Mouse (Mus musculus) lung, postnatal 0 days (tissue): ENCODE measurements around the gene Ebf4. TPM values are rescaled to one million over a fixed set of nuclear protein-coding genes. Genes with fewer than 3 reads are reported as not detected.

ENCODE experiments used
- ATAC-seq: fragments of 200-750 bp; cut with Nextera tagmentation; 2 replicates; pipeline ENCODE4 v1.8.0; 2017; ENCODE audit warnings: moderate library complexity
- DNase-seq: peaks from one replicate; pipeline ENCODE4 v3.0.0-alpha.2; 2016; ENCODE audit warnings: low spot score
- H3K27ac ChIP-seq: fragments of 300-500 bp; sonication (generic); 2 replicates; pipeline ENCODE4 v1.5.1; 2014; ENCODE audit warnings: antibody characterized with exemption, mild to moderate bottlenecking, low read length, mixed read lengths
- H3K27me3 ChIP-seq: fragments of 300-500 bp; sonication (generic); replicated peaks from 2 replicates; pipeline ENCODE4 v1.6.1; 2014; ENCODE audit warnings: low read length, mixed read lengths; ENCODE audit not compliant: insufficient read depth
- H3K36me3 ChIP-seq: fragments of 300-500 bp; sonication (generic); 2 replicates; pipeline ENCODE4 v1.6.1; 2014; ENCODE audit warnings: low read length, mixed read lengths; ENCODE audit not compliant: insufficient read depth
- H3K4me1 ChIP-seq: fragments of 300-500 bp; sonication (generic); 2 replicates; pipeline ENCODE4 v1.6.1; 2014; ENCODE audit warnings: antibody characterized with exemption, low read depth, low read length, mixed read lengths; ENCODE audit not compliant: insufficient read depth
- H3K4me2 ChIP-seq: fragments of 300-500 bp; sonication (generic); replicated peaks from 2 replicates; pipeline ENCODE4 v1.6.1; 2014; ENCODE audit warnings: low read depth, mild to moderate bottlenecking, low read length, moderate library complexity, mixed read lengths
- H3K4me3 ChIP-seq: fragments of 300-500 bp; sonication (generic); 2 replicates; pipeline ENCODE4 v1.5.1; 2014; ENCODE audit warnings: low read depth, low read length
- H3K9ac ChIP-seq: fragments of 300-500 bp; sonication (generic); replicated peaks from 2 replicates; pipeline ENCODE4 v1.6.1; 2014; ENCODE audit warnings: low read depth, mild to moderate bottlenecking
- H3K9me3 ChIP-seq: fragments of 300-500 bp; sonication (generic); 2 replicates; pipeline ENCODE4 v1.6.1; 2016; ENCODE audit warnings: low read length, mixed read lengths
- CTCF ChIP-seq: IDR thresholded peaks from 2 replicates; pipeline ENCODE4 v1.5.1; 2016; ENCODE audit warnings: antibody characterized with exemption, mild to moderate bottlenecking
- EP300 ChIP-seq: IDR thresholded peaks from 2 replicates; pipeline ENCODE4 v1.6.1; 2016; ENCODE audit warnings: antibody characterized with exemption, mild to moderate bottlenecking, control low read depth
- WGBS: fragments of 180-500 bp; shearing (Covaris S2); extraction: QIAGEN DNeasy Blood & Tissue Kit; methylation state at CpG from one replicate; pipeline ENCODE4 v1.1.7; 2014; 5-methylcytosine and 5-hydroxymethylcytosine counted together
- polyA plus RNA-seq: library from polyadenylated mRNA; unstranded; fragments of >200 nt; fragmentation: Nextera tagmentation; extraction: Ambion mirVana; gene quantifications from 2 replicates; pipeline ENCODE4 v1.2.1, GENCODE M21; 2015

Gene Ebf4
- polyA plus RNA-seq, 1 experiment from 2014 or later = 0.88 TPM

GRCm38 (mm10) chr2:130398091-130398490 lies 103.1 kb downstream of the Ebf4 start:
- 11% methylated on average over 14 of the region's 14 CpGs for WGBS
- Histone ChIP-seq H3K4me2 (peak overlapping the region; percentile 90), H3K27ac (no peak overlapping the region), H3K9me3 (no peaks in the 10 kb centered on the region), H3K27me3 (no peaks in the 10 kb centered on the region), H3K4me1 (no peaks in the 10 kb centered on the region), H3K4me3 (peak overlapping the region; percentile 53; the same call in 1 of the 2 replicates), H3K9ac (no peak overlapping the region), H3K36me3 (no peaks in the 10 kb centered on the region)
- DNase-seq (no peak), ATAC-seq (no peak)
- TF ChIP-seq EP300 (no peak), CTCF (no peak)

- Histone ChIP-seq H3K27ac (no peak overlapping the region), H3K4me3 (no peak overlapping the region), H3K27me3 (no peaks in the 10 kb centered on the region), H3K9me3 (no peaks in the 10 kb centered on the region), H3K4me1 (no peaks in the 10 kb centered on the region), H3K4me2 (no peak overlapping the region), H3K36me3 (no peaks in the 10 kb centered on the region), H3K9ac (no peak overlapping the region)
- DNase-seq (no peak), ATAC-seq (no peak)
- TF ChIP-seq CTCF (no peak), EP300 (no peak)
- WGBS = 88% methylated on average over 1 of the region's 1 CpGs
Measured at GRCm38 (mm10) chr2:130400046-130400445, 105.1 kb downstream of the Ebf4 start.

GRCm38 (mm10) chr2:130401891-130402290 lies 106.9 kb downstream of the Ebf4 start:
- H3K4me3 ChIP-seq = no peak overlapping the region
- no peak overlapping the region for H3K4me2 ChIP-seq
- DNase-seq (no peak), ATAC-seq (no peak)
- TF ChIP-seq CTCF (no peak), EP300 (no peak)
- H3K27me3 ChIP-seq = no peaks in the 10 kb centered on the region
- 65% methylated on average over 4 of the region's 4 CpGs for WGBS
- no peak overlapping the region for H3K9ac ChIP-seq
- H3K9me3 ChIP-seq = no peaks in the 10 kb centered on the region
- no peaks in the 10 kb centered on the region for H3K36me3 ChIP-seq
- H3K27ac ChIP-seq = no peak overlapping the region
- H3K4me1 ChIP-seq = no peaks in the 10 kb centered on the region

- no peaks in the 10 kb centered on the region for H3K27me3 ChIP-seq
- no peaks in the 10 kb centered on the region for H3K36me3 ChIP-seq
- H3K4me1 ChIP-seq = no peaks in the 10 kb centered on the region
- H3K4me2 ChIP-seq = no peak within 1 kb of the TSS
- H3K4me3 ChIP-seq = no peak within 1 kb of the TSS
- DNase-seq (no peak), ATAC-seq (no peak)
- H3K9me3 ChIP-seq = no peaks in the 10 kb centered on the region
- WGBS = 92% methylated on average over 1 of the region's 1 CpGs
- H3K9ac ChIP-seq = no peak within 1 kb of the TSS
- H3K27ac ChIP-seq = no peak within 1 kb of the TSS
- TF ChIP-seq EP300 = no peak
- TF ChIP-seq CTCF = no peak
Measured at GRCm38 (mm10) chr2:130404939-130405338, 110.0 kb downstream of the Ebf4 start, which contains the start of the genes Gm28372 and 1700020A23Rik. TSS of gene Gm28372 (plus strand) at chr2:130405239. TSS of gene 1700020A23Rik (plus strand) at chr2:130405259.

GRCm38 (mm10) chr2:130406178-130406577 lies 111.2 kb downstream of the Ebf4 start, which contains the start of gene Tmem239:
TSS of gene Tmem239 (plus strand) at chr2:130406478.
- Histone ChIP-seq H3K9me3 (no peaks in the 10 kb centered on the region), H3K4me2 (no peak within 1 kb of the TSS), H3K27me3 (no peaks in the 10 kb centered on the region), H3K4me1 (no peaks in the 10 kb centered on the region), H3K9ac (no peak within 1 kb of the TSS), H3K36me3 (no peaks in the 10 kb centered on the region), H3K27ac (no peak within 1 kb of the TSS), H3K4me3 (no peak within 1 kb of the TSS)
- 86% methylated on average over 2 of the region's 2 CpGs for WGBS
- DNase-seq (no peak), ATAC-seq (no peak)
- no peak for TF ChIP-seq CTCF
- TF ChIP-seq EP300 = no peak

GRCm38 (mm10) chr2:130408194-130408593 lies 113.2 kb downstream of the Ebf4 start:
- Histone ChIP-seq H3K4me3 (no peak overlapping the region), H3K36me3 (no peaks in the 10 kb centered on the region), H3K27ac (no peak overlapping the region), H3K27me3 (no peaks in the 10 kb centered on the region), H3K4me1 (no peaks in the 10 kb centered on the region), H3K9me3 (no peaks in the 10 kb centered on the region), H3K4me2 (no peak overlapping the region), H3K9ac (no peak overlapping the region)
- 19% methylated on average over 6 of the region's 6 CpGs for WGBS
- ATAC-seq (peak; percentile 57), DNase-seq (peak; percentile 56)
- no peak for TF ChIP-seq CTCF
- TF ChIP-seq EP300 = no peak
